Mouse (Mus musculus) heart, adult 2 months (tissue): ENCODE measurements around the gene Myo10.

Experiments
- CTCF ChIP-seq: fragments of 200-600 bp; IDR thresholded peaks from 2 replicates; pipeline ENCODE4 v1.8.1; 2022; ENCODE audit warnings: antibody characterized with exemption, mild to moderate bottlenecking, moderate library complexity
- POLR2A ChIP-seq: fragments of 200-500 bp; IDR thresholded peaks from 2 replicates; pipeline ENCODE4 v1.6.1; 2011; ENCODE audit warnings: mild to moderate bottlenecking, low read depth, low read length, control low read depth; ENCODE audit not compliant: insufficient read depth

GRCm38 (mm10) chr15:25742196-25742595 lies 119.9 kb downstream of the Myo10 start:
- no peak for TF ChIP-seq CTCF
- TF ChIP-seq POLR2A, result no peak
